Mouse (Mus musculus) layer of hippocampus, adult 9-11 months (tissue): ENCODE measurements around the gene 1700001P01Rik.

Source experiments
- DNase-seq: peaks from one replicate; pipeline ENCODE4 v3.0.0; 2022

Gene 1700001P01Rik

GRCm38 (mm10) chr11:97775808-97776496, at the start of gene 1700001P01Rik:
TSS of gene 1700001P01Rik (minus strand) at chr11:97775918.
- DNase-seq: no peak

GRCm38 (mm10) chr11:97825295-97825694, 49.6 kb upstream of the 1700001P01Rik start:
- DNase-seq: peak; percentile 56

- DNase-seq: peak; percentile 59
Observed at GRCm38 (mm10) chr11:97824895-97825294, 49.2 kb upstream of the 1700001P01Rik start.

GRCm38 (mm10) chr11:97824168-97824567, 48.5 kb upstream of the 1700001P01Rik start:
- no peak for DNase-seq

GRCm38 (mm10) chr11:97822840-97823603, 47.3 kb upstream of the 1700001P01Rik start:
- DNase-seq: no peak

- DNase-seq: no peak
Observed at GRCm38 (mm10) chr11:97821401-97822064, 45.8 kb upstream of the 1700001P01Rik start.

GRCm38 (mm10) chr11:97820840-97821239, 45.1 kb upstream of the 1700001P01Rik start:
- DNase-seq: no peak

GRCm38 (mm10) chr11:97819923-97820322, 44.2 kb upstream of the 1700001P01Rik start:
- DNase-seq: no peak

GRCm38 (mm10) chr11:97819102-97819501, 43.4 kb upstream of the 1700001P01Rik start:
- no peak for DNase-seq

GRCm38 (mm10) chr11:97818571-97818970, 42.9 kb upstream of the 1700001P01Rik start:
- peak; percentile 68 for DNase-seq

GRCm38 (mm10) chr11:97818003-97818402, 42.3 kb upstream of the 1700001P01Rik start:
- DNase-seq: no peak

- no peak for DNase-seq
Observed at GRCm38 (mm10) chr11:97817379-97817778, 41.7 kb upstream of the 1700001P01Rik start.

GRCm38 (mm10) chr11:97816916-97817315, 41.2 kb upstream of the 1700001P01Rik start:
- no peak for DNase-seq

GRCm38 (mm10) chr11:97816176-97816575, 40.5 kb upstream of the 1700001P01Rik start:
- DNase-seq: no peak

- no peak for DNase-seq
Observed at GRCm38 (mm10) chr11:97815736-97816135, 40.0 kb upstream of the 1700001P01Rik start.

- no peak for DNase-seq
Observed at GRCm38 (mm10) chr11:97813746-97814515, 38.2 kb upstream of the 1700001P01Rik start.

- DNase-seq: no peak
Observed at GRCm38 (mm10) chr11:97813085-97813484, 37.4 kb upstream of the 1700001P01Rik start.

- DNase-seq: no peak
Observed at GRCm38 (mm10) chr11:97812491-97812921, 36.8 kb upstream of the 1700001P01Rik start.

GRCm38 (mm10) chr11:97811569-97812362, 36.0 kb upstream of the 1700001P01Rik start:
- DNase-seq: no peak

GRCm38 (mm10) chr11:97810970-97811369, 35.3 kb upstream of the 1700001P01Rik start:
- no peak for DNase-seq

- DNase-seq: no peak
Observed at GRCm38 (mm10) chr11:97810356-97810755, 34.6 kb upstream of the 1700001P01Rik start.
